Mouse (Mus musculus) midbrain, embryonic 13.5 days (tissue): Measurements from ENCODE around the gene Gm8356. TPM values are rescaled to one million over a fixed set of nuclear protein-coding genes. Genes with fewer than 3 reads are reported as not detected.
"Not testable (repeated sequence)": the region's sequence is repeated elsewhere in the genome, so short reads cannot be mapped to it uniquely, and the experiment has no call there.

Source experiments
- ATAC-seq: fragments of 200-750 bp; cut with Nextera tagmentation; 2 replicates; pipeline ENCODE4 v1.8.0; 2017; ENCODE audit warnings: mild to moderate bottlenecking, moderate TSS enrichment, moderate library complexity
- H3K27ac ChIP-seq: fragments of 300-500 bp; sonication (generic); 2 replicates; pipeline ENCODE4 v1.5.1; 2015; ENCODE audit warnings: inconsistent platforms, mild to moderate bottlenecking, moderate library complexity
- H3K27me3 ChIP-seq: fragments of 300-500 bp; sonication (generic); 2 replicates; pipeline ENCODE4 v1.6.1; 2015; ENCODE audit warnings: mild to moderate bottlenecking, inconsistent platforms
- H3K36me3 ChIP-seq: fragments of 300-500 bp; sonication (generic); 2 replicates; pipeline ENCODE4 v1.6.1; 2015; ENCODE audit warnings: mild to moderate bottlenecking, inconsistent platforms
- H3K4me1 ChIP-seq: fragments of 300-500 bp; sonication (generic); replicated peaks from 2 replicates; pipeline ENCODE4 v1.6.1; 2015; ENCODE audit warnings: inconsistent platforms
- H3K4me2 ChIP-seq: fragments of 300-500 bp; sonication (generic); replicated peaks from 2 replicates; pipeline ENCODE4 v1.6.1; 2015; ENCODE audit warnings: moderate library complexity, mild to moderate bottlenecking, inconsistent platforms
- H3K4me3 ChIP-seq: fragments of 300-500 bp; sonication (generic); replicated peaks from 2 replicates; pipeline ENCODE4 v1.5.1; 2015; ENCODE audit warnings: mild to moderate bottlenecking, inconsistent platforms
- H3K9ac ChIP-seq: fragments of 300-500 bp; sonication (generic); replicated peaks from 2 replicates; pipeline ENCODE4 v1.6.1; 2015; ENCODE audit warnings: mild to moderate bottlenecking, inconsistent platforms
- H3K9me3 ChIP-seq: fragments of 300-500 bp; sonication (generic); 2 replicates; pipeline ENCODE4 v1.6.1; 2016; ENCODE audit warnings: mild to moderate bottlenecking, inconsistent platforms
- WGBS: fragments of 180-500 bp; shearing (Covaris S2); methylation state at CpG from one replicate; pipeline ENCODE4 v1.1.7; 2015; 5-methylcytosine and 5-hydroxymethylcytosine counted together
- polyA plus RNA-seq: library from polyadenylated mRNA; unstranded; fragments of >200 nt; fragmentation: Nextera tagmentation; extraction: Ambion mirVana; gene quantifications from 2 replicates; pipeline ENCODE4 v1.2.1, GENCODE M21; 2015

Gm8356 gene
- not detected in 2 replicates for polyA plus RNA-seq

GRCm38 (mm10) chr14:6537190-6537589, at the start of gene Gm8356:
Gm8356 (minus strand) TSS chr14:6537290.
- not testable (repeated sequence) for H3K27ac ChIP-seq, H3K36me3 ChIP-seq, H3K4me3 ChIP-seq, H3K4me1 ChIP-seq, H3K4me2 ChIP-seq, ATAC-seq, H3K9ac ChIP-seq, H3K27me3 ChIP-seq, H3K9me3 ChIP-seq
- 58% methylated on average over 1 of the region's 2 CpGs for WGBS

GRCm38 (mm10) chr14:6486331-6486730, 50.8 kb downstream of the Gm8356 start:
- WGBS, result 58% methylated on average over 1 of the region's 1 CpGs
- not testable (repeated sequence) for ATAC-seq

GRCm38 (mm10) chr14:6485541-6485940, 51.5 kb downstream of the Gm8356 start:
- not testable (repeated sequence) for H3K9ac ChIP-seq, H3K27me3 ChIP-seq, H3K4me1 ChIP-seq, H3K36me3 ChIP-seq, H3K27ac ChIP-seq, H3K4me2 ChIP-seq, ATAC-seq, H3K9me3 ChIP-seq, H3K4me3 ChIP-seq
- 0% methylated on average over 1 of the region's 1 CpGs for WGBS

More at GRCm38 (mm10) chr14:6486331-6486730, 50.8 kb downstream of the Gm8356 start:
- not testable (repeated sequence) for H3K9ac ChIP-seq, H3K4me3 ChIP-seq, H3K4me1 ChIP-seq, H3K4me2 ChIP-seq, H3K27ac ChIP-seq, H3K27me3 ChIP-seq, H3K36me3 ChIP-seq, H3K9me3 ChIP-seq

- not testable (repeated sequence) for ATAC-seq
These were observed 55.0 kb downstream of the Gm8356 start for GRCm38 (mm10) chr14:6482126-6482525.

More at GRCm38 (mm10) chr14:6482126-6482525, 55.0 kb downstream of the Gm8356 start:
- WGBS, result 82% methylated on average over 7 of the region's 8 CpGs
- not testable (repeated sequence) for H3K27me3 ChIP-seq, H3K36me3 ChIP-seq, H3K4me3 ChIP-seq, H3K27ac ChIP-seq, H3K4me1 ChIP-seq, H3K9ac ChIP-seq, H3K4me2 ChIP-seq, H3K9me3 ChIP-seq

Other genes with a start within 250 kb of the Gm8356 start
- gene Gm21103, start 232.4 kb downstream of the Gm8356 start, polyA plus RNA-seq, result not detected in 2 replicates
- gene Gm3618, start 193.6 kb downstream of the Gm8356 start, polyA plus RNA-seq, result not detected in 2 replicates
- gene Gm16440, start 147.0 kb downstream of the Gm8356 start, polyA plus RNA-seq, result not detected in 2 replicates
- 2.7 and 3.8 TPM in 2 replicates for gene Gm3591, start 124.8 kb downstream of the Gm8356 start, polyA plus RNA-seq
- gene Gm3594, start 92.7 kb downstream of the Gm8356 start, polyA plus RNA-seq, result not detected in 2 replicates
- 0.48 and 0.73 TPM in 2 replicates for gene Gm3629, start 53.3 kb upstream of the Gm8356 start, polyA plus RNA-seq
- not detected in 2 replicates for gene Gm3460, start 85.1 kb upstream of the Gm8356 start, polyA plus RNA-seq
- gene Gm10251, start 146.9 kb upstream of the Gm8356 start, polyA plus RNA-seq, result not detected in 2 replicates
- not detected in 2 replicates for gene Gm8050, start 183.0 kb upstream of the Gm8356 start, polyA plus RNA-seq
- 12.7 and 16.0 TPM in 2 replicates for gene Gm3636, start 205.0 kb upstream of the Gm8356 start, polyA plus RNA-seq
- gene Gm8362, start 237.1 kb upstream of the Gm8356 start, polyA plus RNA-seq, result not detected in 2 replicates